Mouse (Mus musculus): Measurements from ENCODE around the gene Mrln. TPM values are rescaled to one million over a fixed set of nuclear protein-coding genes. Genes with fewer than 3 reads are reported as not detected.

Gene Mrln
- polyA plus RNA-seq, 1 experiment from 2014 or later = 12.7 TPM

- H3K4me2 ChIP-seq (replicated peaks) = no peak overlapping the region
- ATAC-seq (ENCODE audit: insufficient number of reproducible peaks, insufficient read depth, low FRiP score, low TSS enrichment) = no peak
- WGBS = 54% methylated on average over 3 of the region's 3 CpGs
- H3K27me3 ChIP-seq = no peaks in the 10 kb centered on the region
- no peak overlapping the region for H3K4me3 ChIP-seq
- no peaks in the 10 kb centered on the region for H3K9me3 ChIP-seq
- peaks cover 13% of the 10 kb centered on the region for H3K4me1 ChIP-seq
- no peak overlapping the region for H3K9ac ChIP-seq
- H3K36me3 ChIP-seq = peaks cover 48% of the 10 kb centered on the region
- H3K27ac ChIP-seq = no peak overlapping the region
Observed at GRCm38 (mm10) chr10:70173314-70173713, 31.1 kb upstream of the Mrln start.

- Histone ChIP-seq H3K4me3 (no peak overlapping the region), H3K9ac (no peak overlapping the region), H3K4me1 (peaks cover 5% of the 10 kb centered on the region; the same call in 1 of the 2 replicates), H3K9me3 (no peaks in the 10 kb centered on the region), H3K36me3 (peaks cover 45% of the 10 kb centered on the region), H3K27ac (no peak overlapping the region), H3K4me2 (replicated peaks) (no peak overlapping the region), H3K27me3 (no peaks in the 10 kb centered on the region)
- no peak for ATAC-seq (ENCODE audit: insufficient number of reproducible peaks, insufficient read depth, low FRiP score, low TSS enrichment)
- 74% methylated on average over 16 of the region's 16 CpGs for WGBS
Observed at GRCm38 (mm10) chr10:70174494-70175190, 29.8 kb upstream of the Mrln start.

- H3K36me3 ChIP-seq = peaks cover 31% of the 10 kb centered on the region
- H3K4me3 ChIP-seq = no peak overlapping the region
Observed at GRCm38 (mm10) chr10:70180727-70181126, 23.7 kb upstream of the Mrln start.

GRCm38 (mm10) chr10:70181279-70181972 is 23.0 kb upstream of the Mrln start:
- H3K4me2 ChIP-seq (replicated peaks) = no peak overlapping the region

More at GRCm38 (mm10) chr10:70180727-70181126, 23.7 kb upstream of the Mrln start:
- Histone ChIP-seq H3K27ac (no peak overlapping the region), H3K4me2 (replicated peaks) (no peak overlapping the region), H3K9me3 (no peaks in the 10 kb centered on the region), H3K9ac (no peak overlapping the region), H3K4me1 (peaks cover 7% of the 10 kb centered on the region; the same call in 1 of the 2 replicates), H3K27me3 (no peaks in the 10 kb centered on the region)
- WGBS = 87% methylated on average over 9 of the region's 9 CpGs
- no peak for ATAC-seq (ENCODE audit: insufficient number of reproducible peaks, insufficient read depth, low FRiP score, low TSS enrichment)

GRCm38 (mm10) chr10:70183210-70184080 is 21.0 kb upstream of the Mrln start:
- Histone ChIP-seq H3K27ac (no peak overlapping the region), H3K27me3 (no peaks in the 10 kb centered on the region), H3K4me2 (replicated peaks) (no peak overlapping the region), H3K36me3 (peaks cover 29% of the 10 kb centered on the region), H3K4me1 (peaks cover 7% of the 10 kb centered on the region; the same call in 1 of the 2 replicates), H3K9ac (no peak overlapping the region), H3K9me3 (no peaks in the 10 kb centered on the region), H3K4me3 (no peak overlapping the region)
- WGBS = 59% methylated on average over 15 of the region's 15 CpGs
- ATAC-seq (ENCODE audit: insufficient number of reproducible peaks, insufficient read depth, low FRiP score, low TSS enrichment) = no peak

More at GRCm38 (mm10) chr10:70181279-70181972, 23.0 kb upstream of the Mrln start:
- ATAC-seq (ENCODE audit: insufficient number of reproducible peaks, insufficient read depth, low FRiP score, low TSS enrichment) = no peak
- Histone ChIP-seq H3K27me3 (no peaks in the 10 kb centered on the region), H3K4me1 (peaks cover 7% of the 10 kb centered on the region; the same call in 1 of the 2 replicates), H3K27ac (no peak overlapping the region), H3K9ac (no peak overlapping the region), H3K36me3 (peaks cover 28% of the 10 kb centered on the region), H3K4me3 (no peak overlapping the region), H3K9me3 (no peaks in the 10 kb centered on the region)
- 83% methylated on average over 11 of the region's 11 CpGs for WGBS

GRCm38 (mm10) chr10:70186136-70186535 is 18.3 kb upstream of the Mrln start:
- Histone ChIP-seq H3K36me3 (peaks cover 40% of the 10 kb centered on the region), H3K27ac (no peak overlapping the region), H3K9me3 (no peaks in the 10 kb centered on the region), H3K4me3 (no peak overlapping the region), H3K4me1 (peaks cover 7% of the 10 kb centered on the region; the same call in 1 of the 2 replicates), H3K9ac (no peak overlapping the region), H3K27me3 (no peaks in the 10 kb centered on the region), H3K4me2 (replicated peaks) (no peak overlapping the region)
- no peak for ATAC-seq (ENCODE audit: insufficient number of reproducible peaks, insufficient read depth, low FRiP score, low TSS enrichment)
- 81% methylated on average over 9 of the region's 9 CpGs for WGBS

GRCm38 (mm10) chr10:70186586-70186985 is 17.9 kb upstream of the Mrln start:
- Histone ChIP-seq H3K27me3 (no peaks in the 10 kb centered on the region), H3K4me3 (no peak overlapping the region), H3K9ac (no peak overlapping the region), H3K9me3 (no peaks in the 10 kb centered on the region), H3K4me1 (peaks cover 7% of the 10 kb centered on the region; the same call in 1 of the 2 replicates), H3K36me3 (peaks cover 40% of the 10 kb centered on the region), H3K27ac (no peak overlapping the region), H3K4me2 (replicated peaks) (no peak overlapping the region)
- ATAC-seq (ENCODE audit: insufficient number of reproducible peaks, insufficient read depth, low FRiP score, low TSS enrichment) = no peak
- 92% methylated on average over 7 of the region's 7 CpGs for WGBS

GRCm38 (mm10) chr10:70189864-70190263 is 14.6 kb upstream of the Mrln start:
- Histone ChIP-seq H3K27ac (no peak overlapping the region), H3K36me3 (peaks cover 42% of the 10 kb centered on the region), H3K4me3 (no peak overlapping the region), H3K4me1 (0 out of 2 replicates have a peak, but pooled peaks cover under 1% of the 10 kb centered on the region), H3K9ac (no peak overlapping the region), H3K4me2 (replicated peaks) (no peak overlapping the region), H3K9me3 (no peaks in the 10 kb centered on the region), H3K27me3 (no peaks in the 10 kb centered on the region)
- WGBS = 80% methylated on average over 13 of the region's 13 CpGs
- no peak for ATAC-seq (ENCODE audit: insufficient number of reproducible peaks, insufficient read depth, low FRiP score, low TSS enrichment)

GRCm38 (mm10) chr10:70194283-70194682 is 10.2 kb upstream of the Mrln start:
- no peak overlapping the region for H3K4me2 ChIP-seq (replicated peaks)
- no peak for ATAC-seq (ENCODE audit: insufficient number of reproducible peaks, insufficient read depth, low FRiP score, low TSS enrichment)
- WGBS = 53% methylated on average over 9 of the region's 9 CpGs
- peaks cover 17% of the 10 kb centered on the region for H3K36me3 ChIP-seq
- H3K9ac ChIP-seq = no peak overlapping the region
- H3K27me3 ChIP-seq = no peaks in the 10 kb centered on the region
- H3K4me1 ChIP-seq = peaks cover 11% of the 10 kb centered on the region; the same call in 1 of the 2 replicates
- H3K4me3 ChIP-seq = no peak overlapping the region
- H3K9me3 ChIP-seq = no peaks in the 10 kb centered on the region
- no peak overlapping the region for H3K27ac ChIP-seq

- 65% methylated on average over 7 of the region's 7 CpGs for WGBS
- no peak overlapping the region for H3K9ac ChIP-seq
- H3K36me3 ChIP-seq = peaks cover 7% of the 10 kb centered on the region
- H3K4me2 ChIP-seq (replicated peaks) = no peak overlapping the region
- peaks cover 11% of the 10 kb centered on the region; the same call in 1 of the 2 replicates for H3K4me1 ChIP-seq
- H3K27me3 ChIP-seq = no peaks in the 10 kb centered on the region
- ATAC-seq (ENCODE audit: insufficient number of reproducible peaks, insufficient read depth, low FRiP score, low TSS enrichment) = no peak
- H3K9me3 ChIP-seq = no peaks in the 10 kb centered on the region
- H3K4me3 ChIP-seq = no peak overlapping the region
- no peak overlapping the region for H3K27ac ChIP-seq
Observed at GRCm38 (mm10) chr10:70195279-70195678, 9.2 kb upstream of the Mrln start.

- Histone ChIP-seq H3K9me3 (no peaks in the 10 kb centered on the region), H3K9ac (no peak overlapping the region), H3K4me2 (replicated peaks) (no peak overlapping the region), H3K27ac (no peak overlapping the region), H3K4me3 (no peak overlapping the region), H3K27me3 (no peaks in the 10 kb centered on the region), H3K4me1 (peaks cover 11% of the 10 kb centered on the region; the same call in 1 of the 2 replicates), H3K36me3 (peaks cover 6% of the 10 kb centered on the region)
- ATAC-seq (ENCODE audit: insufficient number of reproducible peaks, insufficient read depth, low FRiP score, low TSS enrichment) = no peak
- WGBS = 33% methylated on average over 7 of the region's 7 CpGs
Observed at GRCm38 (mm10) chr10:70195786-70196185, 8.7 kb upstream of the Mrln start.

All from embryonic facial prominence, embryonic 12.5 days (tissue).